Mouse (Mus musculus) adrenal gland, postnatal 25 days (tissue): ENCODE results near the gene Tent4a. TPM values are rescaled to one million over a fixed set of nuclear protein-coding genes. Genes with fewer than 3 reads are reported as not detected.
"Not testable (repeated sequence)": the region's sequence is repeated elsewhere in the genome, so short reads cannot be mapped to it uniquely, and the experiment has no call there.

Experiments used
- DNase-seq: peaks from one replicate; pipeline ENCODE4 v3.0.0; 2021; ENCODE audit warnings: mixed read lengths
- long read RNA-seq: library from polyadenylated mRNA; stranded (forward); transcript quantifications from one replicate; pipeline ENCODE4 v2.0.0, GENCODE M21; 2021
- total RNA-seq: library from RNA; stranded (reverse); gene quantifications from 2 replicates; pipeline ENCODE4 v1.2.3, GENCODE M21; 2021

Tent4a gene
- total RNA-seq: 23.4 and 25.4 TPM in 2 replicates
- long read RNA-seq, full-length matches to known transcripts: 8 of 21 reads
- long read RNA-seq, partial matches to known transcripts: 3 of 21 reads
- long read RNA-seq, other reads (novel, unspliced or antisense): 10 of 21 reads

DNA sequence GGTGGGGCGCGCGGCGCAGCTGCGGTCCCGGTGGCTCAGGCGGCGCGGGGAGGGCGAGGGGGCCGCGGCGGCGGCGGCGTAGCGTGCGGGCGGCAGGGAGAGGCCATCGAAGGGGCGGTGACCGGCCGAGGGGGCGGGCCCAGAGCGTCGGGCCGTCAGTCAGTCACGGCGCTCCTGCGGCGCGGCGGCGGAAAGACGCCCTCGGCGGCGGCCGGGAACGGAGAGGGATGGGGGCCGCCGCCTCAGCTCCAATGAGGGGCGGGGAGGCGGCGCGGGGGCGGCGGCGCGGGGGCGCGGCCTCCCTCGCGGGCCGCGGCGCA lies at the start of gene Tent4a:
TSS of gene Tent4a (minus strand) at position 284 of the 320 bp plus-strand sequence.
- DNase-seq: no peak

DNA sequence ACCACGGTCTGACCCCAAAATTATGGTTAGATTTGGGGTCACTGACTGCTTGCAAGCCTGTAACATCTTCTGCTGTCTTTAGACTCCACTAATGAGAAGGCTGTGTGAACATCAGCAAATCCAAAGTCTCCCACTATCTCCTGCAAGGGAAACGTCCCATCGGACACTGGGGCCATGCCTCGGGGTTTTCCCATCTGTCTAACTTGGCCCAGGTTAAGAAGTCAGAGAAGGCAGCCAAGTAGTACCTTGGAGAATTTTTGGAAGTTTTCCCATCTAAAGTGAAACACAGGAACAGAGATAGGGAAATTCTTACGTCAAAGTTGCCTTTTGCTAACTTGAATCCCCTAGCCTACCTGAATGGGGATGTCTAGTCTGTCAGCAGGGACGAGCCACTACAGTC lies 49.2 kb upstream of the Tent4a start:
- DNase-seq: no peak

DNA sequence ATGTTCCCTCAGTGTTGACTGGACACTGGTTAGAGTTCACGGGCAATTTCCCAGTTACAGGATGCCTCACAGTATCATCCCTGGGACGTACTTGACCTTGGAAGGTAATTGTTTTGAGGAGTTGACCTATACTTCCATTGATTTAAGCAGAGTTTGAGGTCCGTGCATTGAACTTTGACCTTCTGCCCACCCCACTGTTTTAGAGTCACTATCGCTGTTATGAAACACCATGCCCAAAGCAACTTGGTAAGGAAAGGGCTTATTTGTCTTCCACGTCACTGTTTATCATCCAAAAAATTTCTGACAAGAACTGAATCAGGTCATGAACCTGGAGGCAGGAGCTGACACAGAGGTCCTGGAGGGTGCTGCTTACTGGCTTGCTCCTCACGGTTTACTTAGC lies 48.0 kb upstream of the Tent4a start:
- no peak for DNase-seq

DNA sequence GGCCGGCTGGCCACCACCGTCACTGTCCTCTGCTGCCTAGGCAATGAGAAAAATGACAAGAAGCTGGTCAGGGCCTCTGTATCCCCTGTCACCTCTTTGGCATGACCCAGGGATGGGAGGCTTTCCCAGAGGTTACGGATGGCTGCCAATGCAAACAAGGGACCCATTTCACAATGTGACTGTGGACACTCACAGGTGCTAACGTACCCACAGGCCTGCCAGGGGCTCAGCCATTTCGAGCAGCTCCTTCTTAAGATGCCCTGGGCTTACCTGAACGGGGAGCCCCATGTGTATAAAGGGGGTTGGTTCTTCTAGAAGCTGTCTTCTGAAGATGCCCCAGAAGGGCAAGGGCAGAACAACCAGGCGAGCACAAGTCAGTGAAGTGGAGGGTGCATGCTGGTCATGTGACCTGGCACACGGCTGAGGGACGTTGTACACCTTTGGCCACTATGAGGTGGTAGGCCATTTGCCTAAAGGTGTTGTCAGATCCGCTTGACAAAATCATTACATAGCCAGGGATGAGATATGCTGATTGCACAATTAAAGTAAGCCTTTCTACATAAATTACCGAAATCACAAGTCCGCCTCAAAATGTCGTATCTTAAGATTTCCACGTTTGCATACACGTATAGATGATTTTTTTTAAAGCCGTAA lies 42.9 kb upstream of the Tent4a start:
- no peak for DNase-seq

DNA sequence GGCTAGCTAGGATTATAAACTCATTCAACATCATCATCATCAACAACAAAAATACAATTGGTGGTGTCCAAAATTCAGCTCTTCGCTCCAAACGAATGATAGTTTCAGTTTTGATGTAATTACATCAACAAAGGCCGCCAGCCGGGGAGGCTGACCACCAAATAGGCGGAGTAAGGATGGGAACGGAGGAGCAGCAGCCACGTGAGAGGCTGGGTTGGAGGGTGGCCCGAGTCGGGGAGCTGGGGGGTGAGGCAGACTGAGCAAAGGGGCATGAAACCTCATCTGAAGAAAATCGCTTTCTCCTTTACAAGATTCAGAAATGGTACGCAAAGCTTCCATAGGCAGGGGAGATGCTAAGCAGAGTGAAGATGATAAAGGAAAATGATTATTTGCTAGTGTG lies 42.3 kb upstream of the Tent4a start:
- DNase-seq: no peak

- DNase-seq: no peak
These were observed 38.2 kb upstream of the Tent4a start for GRCm38 (mm10) chr13:69572594-69572993.

GRCm38 (mm10) chr13:69569201-69569600 lies 34.8 kb upstream of the Tent4a start:
- DNase-seq: no peak

DNA sequence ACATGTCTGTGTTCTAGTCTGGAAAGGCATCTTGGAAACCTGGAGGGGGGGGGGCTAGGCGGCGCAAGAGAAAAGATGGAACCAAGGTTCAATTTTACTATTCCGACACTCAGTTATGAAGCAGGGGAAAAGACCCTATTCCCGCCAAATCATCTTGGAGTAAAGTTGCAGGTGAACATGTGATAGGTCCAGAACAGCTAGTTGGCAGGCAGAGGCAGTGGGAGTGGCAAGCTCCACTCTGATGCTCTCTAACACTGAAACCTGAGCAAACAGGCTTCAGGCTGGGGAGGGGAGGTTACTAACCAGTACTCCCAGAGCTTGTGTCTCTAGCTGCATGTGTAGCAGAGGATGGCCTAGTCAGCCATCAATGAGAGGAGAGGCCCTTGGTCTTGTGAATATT lies 31.0 kb upstream of the Tent4a start:
- not testable (repeated sequence) for DNase-seq

GRCm38 (mm10) chr13:69564573-69564972 lies 30.2 kb upstream of the Tent4a start:
- DNase-seq: no peak

DNA sequence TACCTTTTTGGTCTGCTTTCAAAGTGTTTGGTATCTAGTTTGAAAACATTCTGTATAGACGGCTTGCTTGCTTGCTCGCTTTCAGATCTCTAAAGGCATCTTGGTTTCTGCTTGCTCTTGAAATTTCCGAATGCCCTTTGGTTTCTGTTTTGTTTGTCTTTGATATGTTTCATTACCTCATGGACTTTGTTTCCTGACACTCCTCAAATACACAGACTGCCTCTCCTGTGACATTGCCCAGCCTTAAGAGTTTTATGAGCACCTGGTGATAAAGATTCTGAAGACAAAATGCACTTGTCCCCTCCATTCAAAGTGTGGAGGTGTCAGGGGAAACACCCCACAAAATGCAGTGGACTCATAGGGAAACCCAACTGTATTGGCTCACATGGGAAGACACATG lies 29.5 kb upstream of the Tent4a start:
- no peak for DNase-seq

DNA sequence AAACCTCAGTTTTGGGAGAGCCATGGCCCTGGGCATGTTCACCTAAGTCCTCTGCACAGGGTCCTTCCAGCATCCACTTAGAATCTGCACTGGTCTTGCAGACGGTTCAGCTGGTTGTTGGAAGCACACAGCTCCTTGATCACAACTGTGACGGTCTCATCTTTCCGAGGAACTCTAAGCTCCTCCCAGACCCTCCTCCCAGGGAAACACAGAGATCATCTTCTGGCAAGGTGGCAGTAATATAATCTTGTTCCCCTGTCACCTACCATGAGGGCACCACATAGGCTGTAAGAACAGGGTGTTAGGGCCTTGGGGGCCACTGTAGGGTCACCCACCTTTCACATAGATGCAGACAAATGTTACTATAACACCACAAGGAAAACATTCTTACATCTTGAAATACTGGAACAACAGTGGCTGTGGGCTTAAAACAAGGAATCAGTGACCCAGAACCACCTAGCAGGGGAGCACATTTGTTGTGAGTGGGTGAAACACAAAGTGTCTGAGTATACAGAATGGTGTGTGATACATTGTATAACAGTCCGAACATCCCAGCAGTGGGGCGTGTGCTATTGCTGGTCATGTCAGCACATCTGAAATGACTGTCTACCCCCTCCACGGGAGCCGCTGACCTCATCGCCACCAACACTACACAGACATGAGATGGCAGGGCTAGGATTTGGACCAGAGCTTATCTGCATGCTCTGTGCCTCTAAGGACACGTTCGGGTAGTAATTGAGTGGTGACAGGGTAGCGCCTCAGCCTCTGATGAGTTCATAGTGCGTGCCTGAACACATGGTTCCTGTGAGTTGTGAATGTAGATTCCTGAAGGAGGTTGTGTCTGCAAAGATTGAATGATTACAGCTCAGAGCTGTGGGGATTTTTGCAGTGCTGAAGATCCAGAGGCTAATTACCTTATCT lies 28.5 kb upstream of the Tent4a start:
- DNase-seq: no peak

DNA sequence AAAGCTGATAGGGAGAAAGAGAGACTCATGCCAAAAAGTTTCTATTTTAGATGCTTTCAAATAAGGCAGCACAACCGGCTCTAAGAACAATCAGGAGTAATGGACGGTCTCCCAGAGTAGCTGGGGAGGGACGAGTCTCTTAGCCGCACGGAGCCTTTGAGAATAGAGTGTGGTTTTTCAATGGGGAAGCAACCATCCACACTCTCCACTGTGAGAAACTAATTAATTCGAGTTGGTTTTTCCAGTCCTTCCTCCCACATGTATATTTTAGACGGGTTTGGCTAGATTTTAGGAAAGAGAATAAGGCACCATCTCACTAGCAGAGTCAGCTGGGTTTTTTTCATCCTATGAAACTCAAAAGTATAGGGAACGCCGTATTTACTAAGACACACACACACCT lies 27.6 kb upstream of the Tent4a start:
- DNase-seq: no peak

GRCm38 (mm10) chr13:69559291-69559961 lies 25.0 kb upstream of the Tent4a start:
- DNase-seq: no peak

GRCm38 (mm10) chr13:69558098-69558660 lies 23.8 kb upstream of the Tent4a start:
- DNase-seq: no peak

- DNase-seq: no peak
These were observed 22.3 kb upstream of the Tent4a start for GRCm38 (mm10) chr13:69556728-69557127.

DNA sequence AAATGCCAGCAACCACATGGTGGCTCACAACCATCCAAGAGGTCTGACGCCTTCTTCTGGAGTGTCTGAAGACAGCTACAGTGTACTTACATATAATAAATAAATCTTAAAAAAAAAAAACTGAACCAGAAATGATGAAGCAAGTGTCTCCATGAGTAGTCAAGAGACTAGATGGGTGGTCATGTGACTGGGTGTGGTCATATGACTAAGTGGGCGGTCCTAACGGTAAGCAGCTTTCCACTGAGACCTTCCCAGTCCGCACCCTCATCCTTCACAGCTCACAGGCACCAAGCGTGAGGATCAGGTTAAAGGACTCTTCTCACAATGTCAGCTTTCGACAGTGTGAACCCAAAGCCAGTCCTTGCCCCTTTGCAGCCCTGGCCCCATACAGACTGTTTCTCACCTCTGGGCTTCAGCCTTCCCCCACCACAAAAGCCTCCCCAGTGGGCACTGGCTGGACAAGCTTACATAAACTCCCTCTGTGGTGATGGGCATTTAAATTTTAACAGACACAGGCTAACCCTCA lies 21.6 kb upstream of the Tent4a start:
- DNase-seq: no peak

DNA sequence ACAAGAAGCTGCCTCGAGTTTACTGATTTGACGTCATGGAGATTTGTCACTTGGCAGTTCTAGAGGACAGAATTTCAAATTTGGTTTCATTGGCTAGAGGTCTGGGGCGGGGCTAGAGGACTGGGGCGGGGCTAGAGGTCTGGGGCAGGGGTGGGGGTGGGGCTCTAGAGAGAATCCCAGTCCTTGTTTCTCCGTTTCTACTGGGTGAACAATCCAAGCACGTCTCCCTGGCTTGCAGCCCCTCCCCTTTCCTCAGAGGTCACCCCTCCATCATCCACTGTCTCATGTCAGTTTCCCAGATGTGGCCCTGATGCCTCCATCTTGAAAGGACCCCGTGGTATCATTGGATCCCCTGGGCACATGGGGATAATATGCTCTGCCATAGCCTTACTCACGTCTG lies 20.6 kb upstream of the Tent4a start:
- no peak for DNase-seq

GRCm38 (mm10) chr13:69554255-69554654 lies 19.8 kb upstream of the Tent4a start:
- DNase-seq: no peak

DNA sequence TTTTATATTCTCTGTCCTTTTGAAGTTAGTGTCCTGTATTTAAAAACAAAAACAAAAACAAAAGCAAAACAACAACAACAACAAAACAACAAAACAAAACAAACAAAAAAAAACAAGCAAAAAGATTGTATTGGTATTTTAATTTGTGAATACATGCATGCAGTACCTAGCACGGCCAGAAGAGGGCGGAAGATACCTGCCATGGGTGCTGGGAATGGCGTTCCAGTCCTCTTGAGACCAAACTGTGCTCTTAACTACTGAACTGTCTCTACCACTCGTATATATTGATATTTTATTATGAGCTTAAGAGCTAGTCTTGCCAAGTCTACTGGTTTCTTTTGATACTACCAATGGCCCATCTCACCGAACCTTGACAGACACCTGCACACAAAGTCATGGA lies 18.6 kb upstream of the Tent4a start:
- peak; percentile 44 for DNase-seq

GRCm38 (mm10) chr13:69550831-69551230 lies 16.4 kb upstream of the Tent4a start:
- DNase-seq: no peak

GRCm38 (mm10) chr13:69549980-69550379 lies 15.6 kb upstream of the Tent4a start:
- no peak for DNase-seq

- no peak for DNase-seq
These were observed 13.2 kb upstream of the Tent4a start for GRCm38 (mm10) chr13:69547488-69548180.
